Mouse (Mus musculus) lung, embryonic 16.5 days (tissue): ENCODE results near the gene 5330417H12Rik. TPM values are rescaled to one million over a fixed set of nuclear protein-coding genes. Genes with fewer than 3 reads are reported as not detected.

Experiments used
- ATAC-seq: fragments of 200-750 bp; cut with Nextera tagmentation; 2 replicates; pipeline ENCODE4 v1.8.0; 2017; ENCODE audit warnings: low read depth, mild to moderate bottlenecking, moderate library complexity
- H3K27ac ChIP-seq: fragments of 300-500 bp; sonication (generic); 2 replicates; pipeline ENCODE4 v1.5.1; 2014; ENCODE audit warnings: mild to moderate bottlenecking, control low read depth, low read length
- H3K27me3 ChIP-seq: fragments of 300-500 bp; sonication (generic); 2 replicates; pipeline ENCODE4 v1.6.1; 2014; ENCODE audit warnings: low read depth, low read length, mixed read lengths; ENCODE audit not compliant: control insufficient read depth, insufficient read depth
- H3K36me3 ChIP-seq: fragments of 300-500 bp; sonication (generic); 2 replicates; pipeline ENCODE4 v1.6.1; 2014; ENCODE audit warnings: low read length; ENCODE audit not compliant: control insufficient read depth, insufficient read depth
- H3K4me1 ChIP-seq: fragments of 300-500 bp; sonication (generic); replicated peaks from 2 replicates; pipeline ENCODE4 v1.6.1; 2014; ENCODE audit warnings: low read length, mixed read lengths; ENCODE audit not compliant: control insufficient read depth, insufficient read depth
- H3K4me2 ChIP-seq: fragments of 300-500 bp; sonication (generic); 2 replicates; pipeline ENCODE4 v1.6.1; 2014; ENCODE audit warnings: low read depth, low read length, control low read depth
- H3K4me3 ChIP-seq: fragments of 300-500 bp; sonication (generic); 2 replicates; pipeline ENCODE4 v1.5.1; 2014; ENCODE audit warnings: mild to moderate bottlenecking, low read length, control low read depth
- H3K9ac ChIP-seq: fragments of 300-500 bp; sonication (generic); 2 replicates; pipeline ENCODE4 v1.6.1; 2014; ENCODE audit warnings: low read length, control low read depth
- H3K9me3 ChIP-seq: fragments of 300-500 bp; sonication (generic); 2 replicates; pipeline ENCODE4 v1.6.1; 2016; ENCODE audit warnings: low read length; ENCODE audit not compliant: control insufficient read depth
- WGBS: fragments of 180-500 bp; shearing (Covaris S2); extraction: QIAGEN DNeasy Blood & Tissue Kit; methylation state at CpG from one replicate; pipeline ENCODE4 v1.1.7; 2014; 5-methylcytosine and 5-hydroxymethylcytosine counted together
- polyA plus RNA-seq: library from polyadenylated mRNA; unstranded; fragments of >200 nt; fragmentation: Nextera tagmentation; extraction: Ambion mirVana; gene quantifications from 2 replicates; pipeline ENCODE4 v1.2.1, GENCODE M21; 2015

5330417H12Rik gene
- not detected in 2 replicates for polyA plus RNA-seq

- Histone ChIP-seq H3K9me3 (no peaks in the 10 kb centered on the region), H3K36me3 (no peaks in the 10 kb centered on the region), H3K4me1 (no peaks in the 10 kb centered on the region), H3K9ac (no peak within 1 kb of the TSS), H3K27me3 (no peaks in the 10 kb centered on the region), H3K27ac (no peak within 1 kb of the TSS), H3K4me2 (no peak within 1 kb of the TSS), H3K4me3 (no peak within 1 kb of the TSS)
- ATAC-seq: no peak
- WGBS: 67% methylated on average over 2 of the region's 2 CpGs
Observed at GRCm38 (mm10) chr7:107625061-107625460, at the start of gene 5330417H12Rik. 5330417H12Rik (minus strand) TSS chr7:107625161.

- Histone ChIP-seq H3K4me1 (peaks cover 18% of the 10 kb centered on the region), H3K36me3 (no peaks in the 10 kb centered on the region), H3K4me3 (no peak overlapping the region), H3K27me3 (no peaks in the 10 kb centered on the region), H3K27ac (no peak overlapping the region), H3K9ac (no peak overlapping the region), H3K9me3 (no peaks in the 10 kb centered on the region), H3K4me2 (no peak overlapping the region)
- WGBS: 75% methylated on average over 5 of the region's 5 CpGs
- ATAC-seq: no peak
Observed at GRCm38 (mm10) chr7:107668514-107668913, 43.6 kb upstream of the 5330417H12Rik start.

GRCm38 (mm10) chr7:107666262-107666902, 41.4 kb upstream of the 5330417H12Rik start:
- 21% methylated on average over 13 of the region's 13 CpGs for WGBS
- Histone ChIP-seq H3K27ac (peak overlapping the region; percentile 95), H3K9ac (peak overlapping the region; percentile 71), H3K4me1 (peaks cover 34% of the 10 kb centered on the region), H3K9me3 (no peaks in the 10 kb centered on the region), H3K4me2 (peak overlapping the region; percentile 59), H3K4me3 (peak overlapping the region; percentile 50), H3K27me3 (no peaks in the 10 kb centered on the region), H3K36me3 (no peaks in the 10 kb centered on the region)
- peak; percentile 2; the same call in 1 of the 2 replicates for ATAC-seq

GRCm38 (mm10) chr7:107665586-107666261, 40.8 kb upstream of the 5330417H12Rik start:
- peak; percentile 31 for ATAC-seq
- peaks cover 35% of the 10 kb centered on the region for H3K4me1 ChIP-seq

GRCm38 (mm10) chr7:107665221-107665585, 40.2 kb upstream of the 5330417H12Rik start:
- Histone ChIP-seq H3K4me2 (peak overlapping the region; percentile 59), H3K27ac (peak overlapping the region; percentile 95), H3K9me3 (no peaks in the 10 kb centered on the region), H3K36me3 (no peaks in the 10 kb centered on the region), H3K27me3 (no peaks in the 10 kb centered on the region), H3K4me1 (peaks cover 35% of the 10 kb centered on the region), H3K9ac (peak overlapping the region; percentile 71), H3K4me3 (peak overlapping the region; percentile 50)
- ATAC-seq: peak; percentile 18; the same call in 1 of the 2 replicates
- WGBS: 6% methylated on average over 4 of the region's 4 CpGs

More at GRCm38 (mm10) chr7:107665586-107666261, 40.8 kb upstream of the 5330417H12Rik start:
- H3K27ac ChIP-seq: peak overlapping the region; percentile 95
- 10% methylated on average over 9 of the region's 9 CpGs for WGBS
- no peaks in the 10 kb centered on the region for H3K36me3 ChIP-seq
- H3K9me3 ChIP-seq: no peaks in the 10 kb centered on the region
- H3K9ac ChIP-seq: peak overlapping the region; percentile 71
- peak overlapping the region; percentile 59 for H3K4me2 ChIP-seq
- peak overlapping the region; percentile 50 for H3K4me3 ChIP-seq
- no peaks in the 10 kb centered on the region for H3K27me3 ChIP-seq

GRCm38 (mm10) chr7:107664063-107665056, 39.4 kb upstream of the 5330417H12Rik start:
- Histone ChIP-seq H3K4me2 (peak overlapping the region; percentile 59), H3K9me3 (no peaks in the 10 kb centered on the region), H3K4me1 (peaks cover 35% of the 10 kb centered on the region), H3K9ac (peak overlapping the region; percentile 71), H3K27me3 (no peaks in the 10 kb centered on the region), H3K27ac (peak overlapping the region; percentile 95), H3K4me3 (peak overlapping the region; percentile 50), H3K36me3 (no peaks in the 10 kb centered on the region)
- ATAC-seq: peak; percentile 70
- WGBS: 18% methylated on average over 8 of the region's 8 CpGs

GRCm38 (mm10) chr7:107663621-107664020, 38.7 kb upstream of the 5330417H12Rik start:
- no peaks in the 10 kb centered on the region for H3K36me3 ChIP-seq
- H3K27ac ChIP-seq: peak overlapping the region; percentile 95
- H3K9me3 ChIP-seq: no peaks in the 10 kb centered on the region
- no peaks in the 10 kb centered on the region for H3K27me3 ChIP-seq
- H3K4me1 ChIP-seq: peaks cover 35% of the 10 kb centered on the region
- 45% methylated on average over 6 of the region's 6 CpGs for WGBS
- no peak overlapping the region for H3K4me2 ChIP-seq
- ATAC-seq: no peak
- no peak overlapping the region for H3K9ac ChIP-seq
- H3K4me3 ChIP-seq: no peak overlapping the region

- WGBS: 26% methylated on average over 5 of the region's 5 CpGs
- Histone ChIP-seq H3K27me3 (no peaks in the 10 kb centered on the region), H3K4me2 (no peak overlapping the region), H3K27ac (peak overlapping the region; percentile 78), H3K9me3 (no peaks in the 10 kb centered on the region), H3K9ac (0 out of 2 replicates have a peak overlapping the region, but pooled peaks have one; percentile 22), H3K36me3 (no peaks in the 10 kb centered on the region), H3K4me3 (no peak overlapping the region), H3K4me1 (peaks cover 35% of the 10 kb centered on the region)
- ATAC-seq: no peak
Observed at GRCm38 (mm10) chr7:107661843-107662281, 36.9 kb upstream of the 5330417H12Rik start.
